Mouse (Mus musculus) lung, embryonic 16.5 days (tissue): ENCODE data around the gene Adamts15. TPM values are rescaled to one million over a fixed set of nuclear protein-coding genes. Genes with fewer than 3 reads are reported as not detected.

Experiments
- ATAC-seq: fragments of 200-750 bp; cut with Nextera tagmentation; 2 replicates; pipeline ENCODE4 v1.8.0; 2017; ENCODE audit warnings: low read depth, mild to moderate bottlenecking, moderate library complexity
- H3K27ac ChIP-seq: fragments of 300-500 bp; sonication (generic); 2 replicates; pipeline ENCODE4 v1.5.1; 2014; ENCODE audit warnings: mild to moderate bottlenecking, control low read depth, low read length
- H3K27me3 ChIP-seq: fragments of 300-500 bp; sonication (generic); 2 replicates; pipeline ENCODE4 v1.6.1; 2014; ENCODE audit warnings: low read depth, low read length, mixed read lengths; ENCODE audit not compliant: control insufficient read depth, insufficient read depth
- H3K36me3 ChIP-seq: fragments of 300-500 bp; sonication (generic); 2 replicates; pipeline ENCODE4 v1.6.1; 2014; ENCODE audit warnings: low read length; ENCODE audit not compliant: control insufficient read depth, insufficient read depth
- H3K4me1 ChIP-seq: fragments of 300-500 bp; sonication (generic); replicated peaks from 2 replicates; pipeline ENCODE4 v1.6.1; 2014; ENCODE audit warnings: low read length, mixed read lengths; ENCODE audit not compliant: control insufficient read depth, insufficient read depth
- H3K4me2 ChIP-seq: fragments of 300-500 bp; sonication (generic); 2 replicates; pipeline ENCODE4 v1.6.1; 2014; ENCODE audit warnings: low read depth, low read length, control low read depth
- H3K4me3 ChIP-seq: fragments of 300-500 bp; sonication (generic); 2 replicates; pipeline ENCODE4 v1.5.1; 2014; ENCODE audit warnings: mild to moderate bottlenecking, low read length, control low read depth
- H3K9ac ChIP-seq: fragments of 300-500 bp; sonication (generic); 2 replicates; pipeline ENCODE4 v1.6.1; 2014; ENCODE audit warnings: low read length, control low read depth
- H3K9me3 ChIP-seq: fragments of 300-500 bp; sonication (generic); 2 replicates; pipeline ENCODE4 v1.6.1; 2016; ENCODE audit warnings: low read length; ENCODE audit not compliant: control insufficient read depth
- whole genome bisulfite sequencing: fragments of 180-500 bp; shearing (Covaris S2); extraction: QIAGEN DNeasy Blood & Tissue Kit; methylation state at CpG from one replicate; pipeline ENCODE4 v1.1.7; 2014; 5-methylcytosine and 5-hydroxymethylcytosine counted together
- polyA plus RNA-seq: library from polyadenylated mRNA; unstranded; fragments of >200 nt; fragmentation: Nextera tagmentation; extraction: Ambion mirVana; gene quantifications from 2 replicates; pipeline ENCODE4 v1.2.1, GENCODE M21; 2015

Gene Adamts15
- polyA plus RNA-seq, 1 experiment from 2014 or later: 7.1 TPM

DNA sequence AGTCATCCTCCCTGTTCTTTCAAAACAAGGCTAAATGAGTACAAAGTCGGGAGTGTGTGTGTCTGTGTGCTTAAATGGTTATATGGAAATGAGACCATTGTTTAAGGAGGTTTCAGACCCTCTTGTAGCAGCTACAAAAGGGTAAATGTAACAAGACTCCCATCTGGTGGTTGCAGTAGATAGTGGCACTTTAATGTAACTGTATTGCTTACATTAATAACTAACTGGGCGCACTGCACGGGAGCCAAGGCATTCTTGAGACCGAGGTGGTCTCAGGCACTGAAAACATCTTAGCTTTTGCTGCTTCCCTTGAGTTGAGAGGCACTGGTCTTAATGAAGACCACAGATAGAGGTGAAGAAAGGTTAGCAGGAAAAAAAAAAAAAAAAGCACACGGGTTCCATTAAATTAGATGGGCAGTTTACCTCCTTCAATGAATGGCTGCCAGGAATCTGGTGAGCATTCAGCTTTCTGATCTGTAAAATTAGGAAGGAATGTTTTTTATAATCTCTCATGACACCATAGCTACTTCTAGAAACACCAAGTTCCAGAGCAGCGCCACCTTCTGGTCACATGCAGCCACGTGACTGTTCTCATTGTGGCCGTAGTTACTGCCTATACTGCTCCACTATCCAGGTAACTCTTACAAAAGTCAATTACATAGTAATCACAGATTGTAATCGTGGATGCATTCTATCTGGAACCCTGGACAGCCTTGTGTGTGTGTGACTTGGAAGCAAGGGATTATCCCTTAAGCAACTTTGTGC, 14.6 kb upstream of the Adamts15 start:
- no peak overlapping the region for H3K27ac ChIP-seq
- 23% methylated on average over 9 of the region's 9 CpGs for WGBS
- no peaks in the 10 kb centered on the region for H3K4me1 ChIP-seq
- H3K27me3 ChIP-seq: peaks cover 19% of the 10 kb centered on the region
- no peaks in the 10 kb centered on the region for H3K36me3 ChIP-seq
- H3K4me3 ChIP-seq: no peak overlapping the region
- peak; percentile 76 for ATAC-seq
- H3K4me2 ChIP-seq: no peak overlapping the region
- H3K9me3 ChIP-seq: no peaks in the 10 kb centered on the region
- no peak overlapping the region for H3K9ac ChIP-seq

DNA sequence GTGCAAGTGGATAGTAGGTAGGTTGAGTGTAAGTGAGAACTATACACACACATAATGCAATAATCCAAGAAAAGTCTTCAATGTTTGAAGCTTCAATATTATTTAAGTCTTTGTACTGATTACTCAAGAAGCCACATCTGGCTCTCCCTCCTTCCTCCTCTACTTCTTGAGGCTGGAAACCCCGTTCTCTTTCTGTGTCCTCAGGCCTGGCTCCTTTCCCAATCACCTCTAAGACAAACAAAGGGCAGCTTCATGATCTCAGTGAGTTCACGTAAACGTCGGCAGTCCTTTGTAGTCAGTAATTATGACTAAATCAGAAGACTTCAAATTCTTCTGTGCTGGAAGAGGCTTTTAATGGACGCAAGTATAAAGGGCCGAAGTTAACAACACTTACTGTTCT, 12.6 kb upstream of the Adamts15 start:
- ATAC-seq: no peak
- WGBS: 12% methylated on average over 6 of the region's 6 CpGs
- no peaks in the 10 kb centered on the region for H3K4me1 ChIP-seq
- H3K4me3 ChIP-seq: no peak overlapping the region
- peaks cover 5% of the 10 kb centered on the region; the same call in 1 of the 2 replicates for H3K27me3 ChIP-seq
- no peak overlapping the region for H3K27ac ChIP-seq
- H3K9ac ChIP-seq: no peak overlapping the region
- H3K9me3 ChIP-seq: no peaks in the 10 kb centered on the region
- no peak overlapping the region for H3K4me2 ChIP-seq
- H3K36me3 ChIP-seq: no peaks in the 10 kb centered on the region

DNA sequence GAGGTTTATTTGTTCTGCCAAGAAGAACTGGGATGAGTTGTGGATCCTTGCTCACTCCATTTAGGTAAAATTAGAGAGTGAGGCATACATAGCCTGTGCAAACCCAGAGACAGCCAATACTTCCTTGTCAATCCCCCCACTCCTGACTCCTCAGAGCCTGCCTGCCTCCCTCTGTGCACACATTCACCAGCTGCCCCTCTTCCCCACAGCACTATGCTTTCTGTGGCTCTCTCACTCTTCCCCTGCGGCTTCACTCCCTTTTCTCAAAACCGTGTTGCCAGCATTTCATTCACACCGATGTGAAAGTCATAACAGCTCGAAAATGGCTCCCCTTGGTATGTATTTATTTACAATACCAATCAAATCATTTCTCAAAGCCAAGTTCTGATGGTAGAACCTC, 10.1 kb upstream of the Adamts15 start:
- H3K27ac ChIP-seq: no peak overlapping the region
- H3K4me3 ChIP-seq: no peak overlapping the region
- H3K4me2 ChIP-seq: no peak overlapping the region
- no peak overlapping the region for H3K9ac ChIP-seq
- ATAC-seq: peak; percentile 59; the same call in 1 of the 2 replicates
- peaks cover 2% of the 10 kb centered on the region; the same call in 1 of the 2 replicates for H3K27me3 ChIP-seq
- no peaks in the 10 kb centered on the region for H3K36me3 ChIP-seq
- H3K4me1 ChIP-seq: no peaks in the 10 kb centered on the region
- H3K9me3 ChIP-seq: no peaks in the 10 kb centered on the region
- WGBS: 29% methylated on average over 4 of the region's 4 CpGs

DNA sequence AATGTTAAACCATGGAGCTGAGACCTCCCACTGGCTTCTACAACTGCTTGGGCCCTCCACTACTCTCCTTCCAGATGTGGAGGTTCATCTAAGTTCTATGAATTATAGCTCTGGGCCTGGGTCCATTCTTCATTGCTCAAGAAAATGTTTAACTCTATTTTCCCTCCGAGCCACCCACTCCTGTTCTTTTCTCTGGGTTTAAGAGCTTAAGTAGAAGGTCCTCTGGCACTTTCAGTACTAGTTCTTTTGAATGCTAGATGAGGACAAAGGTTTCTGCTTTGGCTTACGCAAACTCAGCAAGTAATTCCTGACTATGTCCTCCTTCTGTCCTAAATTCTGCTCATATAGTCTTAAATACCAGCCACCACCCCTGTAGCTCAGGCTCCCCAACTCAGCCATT, 6.5 kb upstream of the Adamts15 start:
- H3K27me3 ChIP-seq: peaks cover 3% of the 10 kb centered on the region; the same call in 1 of the 2 replicates
- no peaks in the 10 kb centered on the region for H3K36me3 ChIP-seq
- no peak overlapping the region for H3K9ac ChIP-seq
- no peaks in the 10 kb centered on the region for H3K4me1 ChIP-seq
- ATAC-seq: no peak
- no peak overlapping the region for H3K4me2 ChIP-seq
- no peak overlapping the region for H3K4me3 ChIP-seq
- H3K9me3 ChIP-seq: no peaks in the 10 kb centered on the region
- H3K27ac ChIP-seq: no peak overlapping the region
- 86% methylated on average over 2 of the region's 2 CpGs for WGBS

DNA sequence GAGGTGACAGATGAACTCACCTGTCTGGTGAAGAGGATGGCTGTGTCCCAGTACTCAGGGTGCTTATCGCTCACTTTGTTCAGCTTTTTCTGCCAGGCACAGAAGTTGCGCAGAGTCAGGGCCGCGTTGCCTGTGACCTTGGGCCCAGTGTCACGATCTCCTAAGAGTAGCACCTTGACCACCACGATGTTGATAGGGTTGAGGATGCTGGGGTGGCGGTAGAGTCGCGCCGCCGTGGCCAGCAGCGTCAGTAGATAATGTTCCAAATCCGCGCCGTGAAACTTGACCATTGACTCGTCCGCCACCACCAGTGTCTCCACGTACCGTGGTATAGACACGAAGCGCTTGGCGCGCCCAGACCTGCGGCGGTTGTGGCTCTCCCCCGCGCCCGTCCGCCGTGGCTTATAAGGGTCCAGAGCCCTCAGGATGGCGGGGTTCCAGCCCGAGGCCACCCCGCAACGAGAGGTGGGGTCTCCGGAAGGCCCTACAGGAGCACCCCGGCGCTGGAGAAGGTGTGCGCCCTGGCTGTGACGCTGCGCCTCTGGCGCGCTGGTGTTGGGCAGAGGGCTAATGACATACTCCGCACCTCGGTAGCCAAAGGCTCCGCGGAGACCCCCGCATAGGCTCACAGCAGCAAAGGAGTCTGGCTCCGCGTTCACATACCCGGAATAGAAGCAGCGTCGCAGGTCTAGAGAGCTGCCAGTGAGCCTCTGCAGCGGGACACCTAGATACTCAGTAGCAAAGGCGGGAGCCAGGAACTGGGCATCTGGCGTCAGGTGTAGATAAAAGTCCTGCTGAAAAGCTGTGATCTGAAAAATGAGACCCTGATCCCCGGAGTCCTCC, 770 bp downstream of the Adamts15 start:
- Histone ChIP-seq H3K36me3 (no peaks in the 10 kb centered on the region), H3K27me3 (peaks cover 29% of the 10 kb centered on the region), H3K9ac (peak overlapping the region; percentile 38), H3K4me1 (peaks cover 13% of the 10 kb centered on the region), H3K4me2 (peak overlapping the region; percentile 92), H3K27ac (no peak overlapping the region), H3K4me3 (peak overlapping the region; percentile 57), H3K9me3 (no peaks in the 10 kb centered on the region)
- WGBS: 2% methylated on average over 56 of the region's 56 CpGs
- ATAC-seq: no peak

DNA sequence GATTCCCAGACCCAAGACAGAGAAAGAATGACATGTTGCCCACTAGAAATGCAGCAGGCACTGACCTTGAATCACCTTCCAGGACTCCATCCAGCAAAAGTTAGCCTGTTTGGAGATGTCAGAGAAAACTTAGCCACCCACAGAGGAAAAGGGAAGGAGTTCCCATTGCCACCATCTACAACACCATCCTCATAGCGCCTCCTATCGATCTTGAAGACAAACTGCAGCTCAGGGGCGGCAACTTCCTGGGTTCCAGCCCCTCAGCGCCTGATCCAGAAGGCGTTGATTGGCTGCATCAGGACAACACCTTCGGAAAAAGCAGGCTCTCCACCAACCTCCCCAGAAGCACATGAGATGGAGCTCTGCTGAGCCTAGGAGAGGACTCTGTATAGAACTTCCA, 1.5 kb downstream of the Adamts15 start:
- Histone ChIP-seq H3K9ac (no peak overlapping the region; the same call in 1 of the 2 replicates), H3K9me3 (no peaks in the 10 kb centered on the region), H3K27me3 (peaks cover 29% of the 10 kb centered on the region), H3K4me2 (peak overlapping the region; percentile 92), H3K4me3 (peak overlapping the region; percentile 57), H3K36me3 (no peaks in the 10 kb centered on the region), H3K4me1 (peaks cover 13% of the 10 kb centered on the region), H3K27ac (no peak overlapping the region)
- WGBS: 22% methylated on average over 6 of the region's 6 CpGs
- ATAC-seq: no peak

DNA sequence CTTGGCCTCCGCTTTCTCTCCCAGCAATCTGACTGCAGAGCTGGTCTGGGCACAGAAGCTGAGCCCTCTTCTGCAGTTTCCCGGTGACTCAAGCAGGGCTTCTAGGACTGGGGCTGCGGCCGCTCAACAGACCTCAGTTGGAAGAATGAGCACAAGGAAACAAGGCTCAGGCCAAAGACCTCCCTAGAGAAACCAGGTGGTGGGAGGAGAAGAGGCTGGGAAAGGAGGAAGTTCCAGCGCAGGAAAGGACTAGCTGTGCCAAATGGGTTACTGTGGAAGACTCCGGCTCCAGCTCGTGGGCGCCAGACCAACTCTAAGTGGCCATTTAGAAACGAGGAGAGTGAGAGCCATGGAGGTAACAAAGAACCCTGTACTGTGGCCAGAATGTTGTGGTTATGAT, 2.6 kb downstream of the Adamts15 start:
- peaks cover 29% of the 10 kb centered on the region for H3K27me3 ChIP-seq
- peak overlapping the region; percentile 24; the same call in 1 of the 2 replicates for H3K4me2 ChIP-seq
- 74% methylated on average over 9 of the region's 9 CpGs for WGBS
- H3K9me3 ChIP-seq: no peaks in the 10 kb centered on the region
- H3K36me3 ChIP-seq: no peaks in the 10 kb centered on the region
- ATAC-seq: no peak
- no peak overlapping the region for H3K9ac ChIP-seq
- no peak overlapping the region for H3K4me3 ChIP-seq
- H3K27ac ChIP-seq: no peak overlapping the region
- peaks cover 15% of the 10 kb centered on the region for H3K4me1 ChIP-seq

DNA sequence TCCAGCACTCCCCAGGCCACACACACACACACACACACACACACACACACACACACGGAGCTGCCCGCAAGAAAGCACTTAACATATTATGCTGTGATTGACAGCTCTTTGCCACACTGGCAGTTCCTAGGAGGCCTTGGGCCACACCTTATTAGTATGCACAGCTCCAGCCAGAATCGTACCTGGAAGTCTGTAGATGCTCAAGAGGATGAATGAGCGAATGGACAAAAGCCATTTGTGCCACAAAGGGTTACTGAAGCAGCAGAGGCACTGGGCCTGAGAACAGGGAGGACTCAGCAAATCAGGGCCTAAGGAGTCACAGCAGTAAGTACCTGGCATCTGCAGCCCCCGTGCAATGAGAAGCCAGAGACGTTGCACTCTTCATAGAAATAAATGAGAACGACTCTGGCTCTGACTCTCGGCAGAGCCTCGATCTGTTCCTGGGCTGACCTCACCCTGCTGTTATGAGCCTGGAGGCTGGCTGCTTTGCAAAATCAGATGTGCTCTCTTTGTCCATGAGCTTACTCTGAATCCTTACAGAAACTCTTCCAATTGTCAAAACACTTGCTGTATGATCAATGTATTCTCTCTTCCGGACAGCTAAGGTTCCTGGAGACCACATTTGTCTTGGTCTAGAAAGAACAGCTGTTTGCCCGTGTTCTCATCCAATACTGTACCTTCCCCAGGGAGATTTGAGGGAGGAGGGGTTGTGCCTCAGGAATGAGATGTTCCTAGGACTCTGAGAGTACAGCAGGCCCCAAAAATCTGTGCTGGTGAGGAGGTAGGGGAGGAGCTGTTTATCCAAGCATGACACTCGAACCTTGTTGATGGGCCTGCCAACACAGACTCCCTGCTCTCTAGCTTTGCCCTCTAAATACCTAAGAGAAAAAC, 3.5 kb downstream of the Adamts15 start:
- H3K4me1 ChIP-seq: peaks cover 15% of the 10 kb centered on the region
- WGBS: 35% methylated on average over 12 of the region's 12 CpGs
- H3K9ac ChIP-seq: no peak overlapping the region
- H3K4me3 ChIP-seq: no peak overlapping the region
- no peak overlapping the region; the same call in 1 of the 2 replicates for H3K27ac ChIP-seq
- no peaks in the 10 kb centered on the region for H3K36me3 ChIP-seq
- peaks cover 25% of the 10 kb centered on the region for H3K27me3 ChIP-seq
- H3K9me3 ChIP-seq: no peaks in the 10 kb centered on the region
- no peak for ATAC-seq
- H3K4me2 ChIP-seq: peak overlapping the region; percentile 24; the same call in 1 of the 2 replicates
